Mouse (Mus musculus) brain, embryonic 18.5 days (tissue): Measurements from ENCODE around the gene Ccdc65.

Experiments used
- DNase-seq: peaks from one replicate; pipeline ENCODE4 v3.0.0-alpha.2; 2012; ENCODE audit warnings: low read depth, low spot score

Ccdc65 gene

DNA sequence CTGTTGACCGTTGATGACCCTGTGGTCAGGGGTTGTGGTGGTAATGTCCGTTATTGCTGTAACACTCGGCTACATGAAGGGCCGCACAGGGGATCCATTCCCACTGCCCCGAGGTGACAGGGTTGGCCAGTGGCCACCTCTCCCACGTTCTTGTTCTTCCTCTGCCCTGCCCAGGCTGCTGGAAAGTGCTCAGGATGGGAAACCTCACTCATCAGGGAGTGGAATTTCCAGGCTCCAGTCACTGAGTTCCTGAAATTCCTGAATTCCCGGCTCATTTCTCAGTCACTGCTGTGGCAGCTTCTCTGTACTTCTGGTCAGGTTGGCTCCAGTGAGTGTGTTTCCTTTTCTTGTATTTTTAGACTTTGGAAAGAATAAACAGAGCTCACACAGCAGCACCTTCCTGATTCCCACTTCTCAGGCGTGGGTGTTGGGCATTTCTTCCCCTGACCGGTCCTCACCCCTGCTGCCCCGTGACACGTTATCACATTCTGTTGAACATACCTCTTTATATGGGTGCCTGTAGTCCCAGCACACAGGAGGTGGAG is 15.8 kb upstream of the Ccdc65 start:
- no peak for DNase-seq

DNA sequence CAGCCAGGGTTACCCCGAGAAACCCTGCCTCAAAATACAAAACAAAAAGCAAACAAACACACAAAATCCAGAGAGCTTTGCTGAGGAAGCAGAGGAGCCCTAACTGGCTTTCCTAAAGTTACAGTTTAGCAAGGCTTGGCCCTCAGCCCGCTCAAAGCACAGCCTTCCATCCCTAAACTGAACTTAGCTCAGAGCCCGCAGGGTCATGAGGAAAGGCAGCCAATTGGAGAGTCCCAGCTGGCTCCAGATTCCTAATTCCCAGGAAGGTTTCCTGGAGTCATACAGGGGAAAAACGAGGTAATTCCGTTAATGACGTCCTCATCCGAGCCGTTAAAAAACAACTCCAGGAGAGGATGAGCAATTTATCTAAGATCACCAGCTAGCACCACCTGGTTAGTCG is 12.3 kb upstream of the Ccdc65 start:
- DNase-seq, result no peak

DNA sequence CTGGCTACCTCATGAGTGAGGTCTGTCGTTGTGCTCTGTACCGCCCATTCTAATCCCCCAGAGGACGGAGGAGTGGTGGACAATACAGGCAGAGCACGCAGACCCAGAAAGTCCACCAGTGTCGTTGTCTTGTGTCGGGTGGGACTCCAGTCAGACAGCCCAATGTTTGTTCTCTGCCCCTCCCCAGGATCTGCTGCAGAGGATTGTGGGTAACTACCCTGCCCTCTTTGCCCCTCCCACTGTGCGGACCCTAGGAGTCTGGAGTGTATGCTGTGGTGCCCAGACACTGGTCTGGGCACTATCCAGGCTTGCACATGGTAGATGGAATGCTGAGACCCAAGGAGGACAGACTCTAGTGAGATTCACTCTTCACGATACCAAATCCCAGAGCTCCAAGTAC is 11.8 kb upstream of the Ccdc65 start:
- DNase-seq, result no peak

DNA sequence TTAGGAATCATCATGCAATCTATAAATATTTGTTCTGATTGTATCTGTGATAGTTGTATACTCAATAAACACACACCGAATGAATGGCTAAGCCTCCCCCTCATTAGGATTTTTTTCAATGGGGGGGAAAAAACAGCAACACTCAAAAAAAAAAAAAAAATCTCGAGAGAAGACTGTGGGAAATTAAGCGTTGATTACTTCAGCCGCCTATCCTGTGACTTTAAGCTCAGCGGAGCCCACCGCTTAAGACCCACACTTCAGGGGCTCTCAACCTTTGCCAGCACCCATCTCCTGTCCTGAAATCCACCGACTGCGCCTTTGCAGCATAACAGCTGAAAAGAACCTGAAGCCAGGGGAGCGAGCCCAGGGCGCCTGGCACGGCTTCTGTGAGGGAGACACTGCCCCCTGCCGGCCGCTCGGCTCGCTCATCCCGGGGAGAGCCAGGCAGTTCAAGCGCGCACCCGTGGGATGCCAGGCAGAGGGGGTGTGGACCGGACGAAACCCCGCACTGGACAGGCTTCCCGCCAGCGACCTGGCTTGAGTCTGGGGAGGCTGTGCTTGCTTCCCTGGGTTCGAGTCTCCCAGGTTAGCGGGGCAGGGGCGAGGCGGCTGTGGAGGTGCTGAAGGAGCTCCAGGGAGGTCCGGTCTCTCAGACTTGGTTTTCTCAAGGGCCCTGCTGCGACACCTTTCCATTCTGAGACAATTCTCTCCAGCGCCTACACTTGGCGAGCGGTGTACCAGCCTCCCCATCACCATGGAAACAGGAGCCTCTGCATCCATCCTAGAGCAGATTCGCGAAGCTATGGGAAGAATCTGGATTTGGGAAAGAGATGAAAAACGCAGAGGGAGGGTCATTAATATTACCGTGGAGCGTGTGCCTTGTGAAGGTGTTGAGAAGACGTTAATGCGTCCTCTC is 8.6 kb upstream of the Ccdc65 start:
- no peak for DNase-seq

DNA sequence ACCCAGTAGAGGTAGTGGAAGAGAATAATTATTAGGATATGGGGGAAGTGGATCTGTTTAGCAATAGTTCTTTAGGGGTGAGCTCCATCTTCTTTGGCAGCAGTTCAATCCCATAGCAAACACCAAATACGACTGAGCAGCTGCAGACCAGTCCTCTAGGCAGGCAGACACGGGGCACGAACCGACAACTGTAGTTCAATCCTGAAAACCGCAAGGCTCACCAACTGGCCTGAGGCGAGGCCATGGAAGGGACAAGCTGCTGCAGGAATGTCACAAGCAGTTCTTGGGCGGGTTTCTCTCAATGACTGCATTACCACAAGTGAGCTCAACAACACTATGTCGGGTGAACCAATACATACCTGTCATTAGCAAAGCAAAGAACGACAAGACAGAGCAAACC is 3.7 kb upstream of the Ccdc65 start:
- no peak for DNase-seq

DNA sequence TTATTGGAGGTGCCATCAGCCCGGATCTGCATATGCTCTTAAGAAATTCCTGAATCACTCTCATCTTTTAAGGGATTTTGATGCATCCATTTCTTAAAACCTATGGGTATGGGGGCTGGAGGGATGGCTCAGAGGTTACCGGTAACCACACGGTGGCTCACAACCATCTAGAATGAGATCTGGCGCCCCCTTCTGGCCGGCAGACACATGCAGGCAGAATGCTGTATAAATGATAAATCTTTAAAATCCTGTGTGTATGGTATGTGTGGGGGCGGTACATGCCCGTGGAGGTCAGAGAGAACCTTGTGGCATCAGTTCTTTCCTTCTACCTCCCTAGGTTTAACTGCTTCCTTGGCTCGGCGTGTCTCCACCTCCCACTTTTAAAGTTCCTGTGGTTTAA is 2.4 kb downstream of the Ccdc65 start:
- no peak for DNase-seq

DNA sequence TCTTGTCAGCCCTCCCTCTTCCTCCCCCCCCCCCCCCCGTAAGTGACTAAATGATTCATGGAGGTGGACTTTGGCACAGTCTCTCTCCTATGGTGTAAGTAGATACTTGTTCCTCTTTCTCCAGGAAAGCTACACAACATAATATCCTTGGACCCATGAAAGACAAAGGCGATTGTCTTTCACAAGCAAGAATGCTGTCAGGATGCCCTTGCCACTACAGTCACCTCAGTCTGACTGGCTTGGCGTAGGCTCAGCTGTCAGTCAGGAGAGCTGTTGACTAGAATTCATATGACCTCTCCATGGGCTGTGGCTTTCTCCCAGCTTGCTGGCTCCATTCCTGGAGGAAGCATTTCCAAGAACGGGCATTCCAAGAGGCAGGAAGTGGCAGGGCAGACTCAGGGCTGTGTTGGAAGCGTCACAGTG is 6.2 kb downstream of the Ccdc65 start:
- DNase-seq, result no peak

DNA sequence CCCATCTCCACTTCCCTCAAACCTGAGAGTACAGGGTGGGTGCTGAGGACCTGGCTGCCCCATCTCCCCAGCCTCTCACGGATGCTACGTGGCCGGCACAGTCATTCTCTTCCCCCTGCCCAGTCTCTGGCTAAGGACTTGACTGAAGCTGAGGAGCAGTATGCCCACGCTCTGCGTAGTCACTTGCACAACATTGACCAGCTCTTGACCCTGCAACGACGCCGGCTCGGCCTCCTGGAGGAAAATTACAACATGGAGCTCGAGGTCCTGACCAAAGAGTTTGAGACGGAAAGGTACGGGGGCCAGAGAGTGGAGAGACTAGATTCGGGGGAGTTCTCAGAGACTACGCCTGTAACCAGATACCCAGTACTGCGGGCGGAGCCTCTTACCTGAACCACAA is 9.3 kb downstream of the Ccdc65 start:
- DNase-seq, result no peak

DNA sequence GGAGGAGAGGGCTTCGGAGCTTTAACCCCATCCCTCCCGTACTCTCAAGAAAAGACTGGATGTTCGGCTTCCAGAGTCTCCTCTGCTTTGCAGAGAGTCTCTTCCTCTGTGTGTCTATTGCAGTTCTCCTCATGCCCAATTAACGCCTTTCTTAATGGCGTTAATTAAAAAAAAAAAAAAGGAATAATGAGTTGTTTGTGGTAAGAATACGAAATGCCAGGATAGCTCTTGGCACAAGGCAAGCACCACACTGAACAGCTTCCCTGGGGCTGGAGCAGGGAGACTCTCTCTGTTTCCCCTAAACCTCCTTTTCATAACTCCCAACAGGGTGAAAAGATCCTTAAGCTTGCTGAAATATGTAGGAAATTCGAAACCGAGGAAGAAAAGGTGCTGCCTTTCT is 14.2 kb downstream of the Ccdc65 start:
- no peak for DNase-seq

DNA sequence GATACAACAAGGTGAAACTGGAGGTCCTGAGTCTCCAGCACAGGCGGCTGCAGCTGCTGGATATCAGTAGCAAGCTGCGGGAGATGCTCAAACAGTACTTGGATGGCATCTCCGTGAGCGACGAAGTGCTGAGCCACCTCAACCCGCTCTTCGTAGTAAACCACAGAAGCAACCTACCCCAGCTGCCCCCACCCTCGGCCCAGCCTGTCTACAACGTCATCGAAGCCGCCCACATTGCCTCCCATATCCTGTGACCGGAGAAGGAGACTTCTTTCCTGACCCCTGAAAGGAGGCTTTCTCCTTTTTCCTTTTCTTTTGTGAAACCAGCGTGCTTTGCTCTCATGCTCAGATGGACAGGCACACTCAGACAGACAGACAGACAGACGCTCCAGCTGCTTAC is 14.8 kb downstream of the Ccdc65 start:
- no peak for DNase-seq

DNA sequence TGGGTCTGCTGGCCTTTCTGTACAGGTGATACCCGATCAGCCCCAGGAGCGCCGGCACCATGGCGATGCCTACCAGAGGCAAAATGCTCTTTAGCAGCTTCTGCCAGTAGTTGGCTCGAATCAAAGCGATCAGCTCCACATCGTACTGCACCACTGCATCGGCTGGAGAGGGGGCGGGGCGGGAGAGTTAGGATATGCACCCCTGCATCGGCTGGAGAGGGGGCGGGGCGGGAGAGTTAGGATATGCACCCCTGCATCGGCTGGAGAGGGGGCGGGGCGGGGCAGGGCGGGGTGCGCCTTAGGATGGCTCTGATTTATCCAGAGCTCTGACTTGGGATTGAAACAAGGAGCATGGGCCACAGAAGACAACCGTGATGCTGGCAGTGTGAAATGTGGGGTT is 16.4 kb downstream of the Ccdc65 start:
- no peak for DNase-seq

DNA sequence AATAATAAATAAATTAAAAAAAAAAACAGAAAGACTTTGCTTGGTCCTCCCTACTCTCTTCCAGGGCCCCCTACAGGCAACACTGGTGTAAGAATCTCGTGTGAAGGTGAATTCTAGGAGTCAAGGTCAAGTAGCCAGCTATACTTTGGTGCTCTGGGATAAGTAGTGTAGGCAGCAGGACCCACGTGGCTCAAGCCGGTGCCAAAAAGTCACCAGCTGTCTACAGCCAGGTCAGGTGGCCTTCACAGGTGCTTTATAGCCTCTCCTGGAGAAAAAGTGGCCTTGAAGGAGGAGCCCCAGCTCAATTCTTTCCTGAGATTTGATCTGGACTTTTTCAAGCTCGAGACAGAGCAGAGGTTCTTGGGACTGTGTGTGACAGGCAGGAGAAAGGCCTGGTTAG is 18.1 kb downstream of the Ccdc65 start:
- no peak for DNase-seq

DNA sequence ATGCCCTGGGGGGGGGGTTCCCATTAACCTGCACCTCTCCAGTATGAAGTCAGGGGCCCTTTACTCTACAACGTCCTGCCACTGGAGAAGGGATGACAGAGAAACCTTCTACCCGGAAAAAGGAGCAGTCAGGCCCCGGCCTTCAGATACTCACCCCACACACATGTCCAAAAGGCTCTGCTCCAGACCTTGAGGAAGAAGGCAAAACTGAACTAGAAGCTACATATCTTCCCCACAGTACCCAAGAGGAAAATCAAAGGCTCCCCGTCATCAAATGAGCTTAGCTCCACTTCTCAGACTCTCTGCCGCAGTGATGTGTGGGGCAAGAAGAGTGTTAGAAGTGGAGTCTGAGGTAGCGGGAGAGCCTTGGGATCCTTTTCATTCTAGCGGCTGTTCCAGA is 18.7 kb downstream of the Ccdc65 start:
- DNase-seq, result no peak

DNA sequence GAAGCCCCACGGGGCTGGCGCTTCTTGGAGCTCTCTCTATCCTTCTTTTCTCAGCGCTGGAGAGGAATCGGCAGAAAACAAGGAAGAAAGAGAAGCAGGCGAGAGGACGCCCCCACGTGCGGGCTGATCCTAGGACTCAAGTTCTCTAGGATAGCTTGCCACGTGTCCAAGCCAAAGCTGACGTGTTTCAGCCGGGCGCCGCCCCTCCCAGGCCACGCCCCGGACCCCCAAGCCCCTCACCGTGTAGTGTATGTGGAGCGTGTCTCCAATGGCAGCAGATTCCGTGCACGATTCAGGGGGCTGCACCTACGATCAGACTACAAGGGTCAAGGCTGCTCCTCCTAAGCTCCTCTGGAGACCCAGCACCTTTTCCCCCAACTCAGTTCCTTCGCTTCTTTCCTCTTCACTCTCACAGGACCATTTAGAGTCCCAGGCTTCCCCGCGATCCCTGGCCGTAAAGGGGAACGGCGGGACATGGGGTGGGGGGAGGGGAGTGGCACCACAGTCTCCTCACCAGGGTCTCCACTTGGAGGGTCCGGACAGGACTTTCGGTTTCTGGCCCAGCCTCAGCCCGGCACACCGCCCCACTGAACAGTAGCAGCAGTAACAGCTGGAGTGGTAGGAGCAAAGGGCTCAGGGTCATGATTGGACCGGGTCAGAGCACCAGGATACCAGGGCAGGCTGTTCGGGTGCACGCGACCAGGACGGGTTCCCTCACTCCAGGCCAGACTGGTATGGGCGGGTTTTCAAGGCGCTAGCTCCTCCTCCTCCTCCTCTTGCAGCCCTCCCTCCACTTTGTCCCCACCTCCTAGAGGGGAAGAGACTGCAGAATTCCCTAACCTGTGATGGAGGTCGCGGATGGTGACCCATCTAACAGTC is 19.7 kb downstream of the Ccdc65 start, which contains the start of gene Fkbp11:
Fkbp11 (minus strand) TSS at position 756 of the 879 bp plus-strand sequence.
- no peak for DNase-seq

DNA sequence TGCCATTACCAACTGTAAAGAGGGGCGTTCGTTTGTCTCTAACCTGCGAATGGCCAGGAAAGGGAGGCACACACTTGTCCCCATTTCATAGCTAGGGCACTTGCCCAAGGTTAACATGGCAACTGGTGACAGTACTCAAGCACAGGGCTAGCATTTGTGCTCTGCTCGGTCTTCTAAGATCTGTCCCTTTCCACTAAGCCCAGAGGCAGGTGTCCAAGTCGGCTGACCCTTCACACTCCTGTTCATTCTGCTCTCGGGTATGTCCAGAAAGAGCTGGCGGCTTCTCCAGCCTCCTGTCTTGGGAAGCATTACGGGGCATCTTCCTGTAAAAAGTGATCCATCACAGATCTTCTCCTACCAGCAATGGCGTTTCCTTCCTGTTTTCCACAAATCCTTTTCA is 20.4 kb downstream of the Ccdc65 start:
- no peak for DNase-seq

DNA sequence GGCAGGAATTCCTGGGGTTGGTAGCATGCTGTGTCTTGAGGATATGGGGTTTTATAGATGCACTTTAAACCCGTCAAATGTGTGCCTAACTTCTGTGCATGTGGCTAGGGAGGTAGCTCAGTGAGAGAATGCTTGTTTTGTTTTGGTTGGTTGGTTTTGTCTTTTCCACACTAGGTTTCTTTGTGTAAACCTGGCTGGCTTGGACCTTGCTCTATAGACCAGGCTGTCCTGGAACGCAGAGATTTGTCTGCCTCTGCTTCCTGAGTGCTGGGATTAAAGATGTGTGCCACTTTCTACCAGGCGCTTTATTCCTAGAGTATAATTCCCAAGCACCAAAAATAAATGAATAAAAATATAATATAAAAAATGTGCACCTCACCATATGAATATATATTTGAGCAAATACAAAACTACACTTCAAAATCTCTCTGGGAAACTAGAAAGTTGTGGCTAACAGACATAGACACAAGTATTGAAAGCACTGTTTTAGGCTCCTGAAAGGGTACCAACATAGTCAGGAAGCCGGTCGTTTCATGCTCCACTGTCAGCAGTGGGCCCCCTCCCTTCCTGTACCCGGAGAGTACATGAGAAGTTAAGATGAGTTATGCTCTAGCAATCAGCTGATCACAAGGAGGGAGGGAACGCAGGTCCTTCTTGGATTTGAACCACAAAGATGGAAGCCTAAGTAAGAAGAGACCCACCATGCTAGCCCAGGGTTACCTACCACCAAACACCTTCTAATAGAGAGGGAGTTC is 22.0 kb downstream of the Ccdc65 start:
- no peak for DNase-seq

DNA sequence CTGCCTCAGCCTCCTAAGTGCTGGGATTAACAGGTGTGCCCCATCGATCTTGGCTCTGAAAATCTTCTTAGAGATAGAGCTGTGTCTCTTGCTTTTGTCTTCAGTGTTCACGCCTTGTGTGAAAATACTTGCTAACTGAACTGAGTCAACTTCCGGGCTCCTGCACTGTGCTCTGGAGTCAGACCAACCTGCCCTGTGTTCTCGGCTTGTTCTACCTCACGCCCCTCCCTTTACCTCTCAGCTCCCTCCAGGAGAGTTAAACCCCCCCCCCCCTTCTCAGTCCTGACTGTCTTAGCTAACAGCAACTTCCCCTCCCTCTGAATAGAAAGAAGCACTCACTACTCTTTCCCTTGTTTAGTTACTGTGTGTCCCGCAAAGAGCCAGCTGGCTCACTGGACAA is 22.8 kb downstream of the Ccdc65 start:
- DNase-seq, result no peak

DNA sequence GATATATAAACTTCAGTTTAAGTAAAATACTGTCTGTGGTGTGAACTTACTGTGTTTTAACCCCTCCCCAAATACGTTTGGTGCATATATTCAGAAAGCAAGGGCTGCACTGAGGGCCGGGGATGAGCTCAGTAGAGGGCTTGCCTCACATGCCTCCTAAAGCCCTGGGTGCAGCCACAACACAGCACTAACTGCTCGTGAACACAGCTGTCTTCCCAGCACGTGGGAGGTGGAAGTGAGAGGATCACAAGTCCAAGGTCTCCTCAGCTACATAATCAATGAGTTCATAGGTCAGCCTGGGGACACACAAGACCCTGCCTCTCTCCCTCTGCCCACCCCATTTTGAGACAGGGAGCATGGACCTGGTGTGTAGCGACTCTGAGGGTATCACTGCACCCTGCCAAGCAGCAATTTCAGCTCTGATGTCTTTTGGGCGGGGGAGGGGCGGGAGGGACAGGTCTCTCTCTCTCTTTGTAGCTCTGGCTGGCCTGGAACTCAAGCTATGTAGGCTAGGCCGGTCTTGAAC is 24.1 kb downstream of the Ccdc65 start:
- DNase-seq, result no peak

DNA sequence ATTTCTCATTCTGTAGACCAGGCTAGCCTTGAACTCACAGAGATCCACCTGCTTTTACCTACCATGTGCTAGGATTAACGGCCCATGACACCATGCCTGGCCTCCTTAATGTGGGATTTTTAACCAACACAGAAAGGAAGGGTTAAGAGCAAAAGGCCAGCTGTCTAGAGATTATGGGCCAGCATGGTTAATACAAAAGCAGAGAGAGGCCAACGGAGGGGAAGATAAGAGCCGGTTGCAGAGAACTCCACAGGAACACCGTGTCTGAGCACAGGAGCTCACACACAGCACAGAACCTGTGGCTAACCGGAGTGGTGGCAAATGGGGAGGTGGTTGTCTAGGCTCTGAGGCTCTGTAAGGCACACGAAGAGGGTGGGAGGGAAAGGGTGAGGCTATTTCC is 25.4 kb downstream of the Ccdc65 start:
- DNase-seq, result no peak

DNA sequence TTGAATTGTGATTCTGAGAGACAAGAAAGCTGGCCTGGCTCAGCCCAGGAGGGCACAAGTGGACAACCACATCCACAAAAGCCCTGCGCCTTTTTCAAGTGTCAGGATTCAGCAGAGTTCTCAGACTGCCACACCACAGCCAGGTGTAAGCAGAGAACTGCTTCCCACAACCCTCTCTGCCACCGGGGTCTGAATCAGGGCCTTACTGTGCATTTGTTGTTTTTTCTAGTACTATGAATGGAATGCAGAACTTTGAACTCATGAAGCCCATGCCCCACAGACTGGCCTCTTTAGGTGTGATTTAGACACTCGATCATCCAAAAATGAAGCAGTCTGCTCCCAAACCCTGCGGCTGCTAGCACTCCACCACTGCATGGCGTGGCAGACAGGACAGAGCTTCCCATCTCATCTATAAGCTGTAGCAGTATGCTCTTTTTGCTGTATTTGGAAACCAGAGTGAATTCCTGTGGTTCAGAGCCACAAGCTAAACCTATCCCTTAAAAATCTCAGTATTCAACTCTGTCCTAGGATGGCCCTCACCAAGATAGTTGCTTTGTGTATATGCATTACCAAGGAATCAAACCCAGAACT is 26.1 kb downstream of the Ccdc65 start:
- DNase-seq, result no peak

DNA sequence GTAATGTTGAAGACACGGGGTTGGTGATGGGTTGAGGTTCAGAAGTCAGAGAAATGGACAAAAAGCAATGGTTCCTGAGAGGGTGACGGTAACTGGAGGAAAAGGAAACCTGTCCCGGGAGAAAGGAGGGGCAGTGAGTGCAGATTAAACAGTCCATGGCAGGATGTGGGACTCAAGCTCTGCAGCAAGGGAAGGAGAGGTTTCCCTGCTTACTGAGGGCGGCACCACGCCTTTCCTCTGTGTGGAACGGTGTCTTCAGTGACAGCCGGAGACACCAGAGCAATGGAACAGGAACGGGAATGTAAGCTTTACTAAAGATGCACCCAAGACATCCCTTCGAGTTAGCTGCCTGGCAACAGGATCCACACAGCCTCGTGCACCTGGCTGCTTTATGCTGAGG is 28.5 kb downstream of the Ccdc65 start:
- no peak for DNase-seq
